Mouse (Mus musculus) frontal cortex, adult 2 months (tissue): ENCODE measurements around the gene Dpp8. TPM values are rescaled to one million over a fixed set of nuclear protein-coding genes. Genes with fewer than 3 reads are reported as not detected.

Experiments used
- DNase-seq, 2 experiments: peaks; one replicate each; pipeline ENCODE4 v3.0.0; 2022; ENCODE audit warnings: low spot score in 1 of 2; ENCODE audit errors: extremely low spot score in 1 of 2
- polyA plus RNA-seq: library from polyadenylated mRNA; depleted of rRNA; stranded (reverse); fragments of >200 nt; gene quantifications from 2 replicates; pipeline ENCODE4 v1.2.3, GENCODE M21; 2012; rRNA removed

Gene Dpp8
- polyA plus RNA-seq, 1 experiment: 76.7 TPM

DNA sequence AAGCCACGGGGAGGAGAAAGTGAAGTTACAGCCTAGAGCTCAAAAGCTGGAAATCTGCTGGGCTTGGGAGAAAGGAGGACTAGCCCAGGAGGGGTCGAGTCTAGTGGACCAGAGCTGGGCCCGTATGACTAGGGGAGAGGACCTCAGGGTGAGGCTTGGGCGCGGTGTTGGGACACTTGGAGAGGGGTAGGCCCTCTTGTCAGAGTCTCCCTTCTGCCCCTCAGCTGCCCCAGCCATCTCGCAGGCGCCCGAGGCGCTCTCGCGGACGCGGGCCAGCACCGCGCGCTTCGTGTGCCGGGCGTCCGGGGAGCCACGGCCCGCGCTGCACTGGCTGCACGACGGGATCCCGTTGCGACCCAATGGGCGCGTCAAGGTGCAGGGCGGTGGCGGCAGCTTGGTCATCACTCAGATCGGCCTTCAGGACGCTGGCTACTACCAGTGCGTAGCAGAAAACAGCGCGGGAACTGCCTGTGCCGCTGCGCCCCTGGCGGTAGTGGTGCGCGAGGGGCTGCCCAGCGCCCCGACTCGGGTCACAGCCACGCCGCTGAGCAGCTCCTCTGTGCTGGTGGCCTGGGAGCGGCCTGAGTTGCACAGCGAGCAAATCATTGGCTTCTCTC is 91.4 kb downstream of the Dpp8 start:
- DNase-seq: no peak

DNA sequence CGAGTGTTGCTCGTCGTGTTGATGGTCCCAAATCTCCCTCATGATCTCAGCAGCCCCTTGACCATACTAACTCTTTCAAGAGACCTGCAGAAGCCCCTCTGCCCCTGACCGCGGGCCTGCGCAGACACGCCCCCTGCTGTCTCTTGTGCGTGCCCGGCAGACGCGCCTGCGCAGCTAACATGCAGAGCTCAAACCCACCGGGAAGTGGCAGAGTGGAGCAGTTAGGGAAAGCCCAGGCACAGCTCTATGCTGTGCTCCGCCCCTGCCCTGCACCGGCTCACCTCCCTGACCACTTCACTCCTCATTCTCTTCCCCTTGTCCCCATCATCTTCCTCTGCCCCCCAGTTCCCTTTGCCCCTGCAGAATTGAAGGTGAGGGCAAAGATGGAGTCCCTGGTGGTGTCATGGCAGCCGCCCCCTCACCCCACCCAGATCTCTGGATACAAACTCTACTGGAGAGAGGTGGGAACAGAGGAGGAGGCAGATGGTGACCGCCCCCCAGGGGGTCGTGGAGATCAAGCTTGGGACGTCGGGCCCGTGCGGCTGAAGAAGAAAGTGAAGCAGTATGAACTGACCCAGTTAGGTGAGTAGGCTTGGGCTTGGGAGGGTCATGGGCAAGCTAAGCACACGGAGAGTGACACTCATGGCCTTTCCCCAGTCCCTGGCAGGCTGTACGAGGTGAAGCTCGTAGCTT is 96.1 kb downstream of the Dpp8 start:
- DNase-seq: no peak

DNA sequence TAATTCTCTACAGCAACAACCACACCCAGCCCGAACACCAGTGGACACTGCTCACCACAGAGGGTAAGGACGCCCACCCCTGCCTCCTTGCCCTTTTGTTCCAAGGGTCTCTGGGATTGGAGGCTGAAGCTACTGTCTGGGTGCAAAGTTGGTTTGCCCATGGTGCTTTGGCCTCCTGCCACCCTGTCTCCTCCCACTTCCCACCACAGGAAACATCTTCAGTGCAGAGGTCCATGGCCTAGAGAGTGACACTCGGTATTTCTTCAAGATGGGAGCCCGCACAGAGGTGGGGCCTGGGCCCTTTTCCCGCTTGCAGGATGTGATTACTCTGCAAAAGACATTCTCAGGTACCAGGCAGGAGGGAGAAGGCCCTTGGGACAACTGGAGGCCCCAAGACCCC is 99.5 kb downstream of the Dpp8 start:
- no peak for DNase-seq

Other genes with a start within 250 kb of the Dpp8 start
- 32.3 and 32.5 TPM in 2 replicates for gene Dennd4a, start 221.1 kb upstream of the Dpp8 start, polyA plus RNA-seq
- 0.08 and 0.14 TPM in 2 replicates for gene Slc24a1, start 80.8 kb upstream of the Dpp8 start, polyA plus RNA-seq
- gene Ints14, start 71.5 kb upstream of the Dpp8 start, polyA plus RNA-seq: 19.2 and 20.4 TPM in 2 replicates
- 140 and 153 TPM in 2 replicates for gene Hacd3, start 10.7 kb upstream of the Dpp8 start, polyA plus RNA-seq
- gene Igdcc4, start 69.1 kb downstream of the Dpp8 start, polyA plus RNA-seq: 27.7 and 30.9 TPM in 2 replicates
- gene Igdcc3, start 108.8 kb downstream of the Dpp8 start, polyA plus RNA-seq: 2.6 and 3.1 TPM in 2 replicates
- 3.9 TPM in 2 replicates for gene Parp16, start 162.9 kb downstream of the Dpp8 start, polyA plus RNA-seq
- 0.08 TPM in 2 replicates for gene Cilp, start 232.8 kb downstream of the Dpp8 start, polyA plus RNA-seq